In genomic region chr19:7337781-7338342, GRCm38 (mm10) we compare ENCODE assay signal across 12 mouse cellular contexts. TPM values are rescaled to one million over a fixed set of nuclear protein-coding genes. Genes with fewer than 3 reads are reported as not detected.
A peak's percentile ranks its signal among the peaks of the same experiment; 100 is the strongest.
DNase-seq lines count a peak whose midpoint lies in the region; ATAC-seq and TF ChIP-seq lines count a peak whose summit lies in the region.
"Had no signal": no experiment of that assay in that cellular context is flagged by ENCODE, and none has a peak within 500 bp of the region (broad histone marks: within the 10 kb centered on the region; RNA-seq: fewer than 3 reads in every experiment).

No protein-coding gene starts in this region.

- H3K36me3 ChIP-seq in embryonic facial prominence, embryonic 13.5 days: peaks cover 10% of the 10 kb centered on the region
- H3K36me3 ChIP-seq in embryonic facial prominence, embryonic 10.5 days (replicated peaks): peaks cover 34% of the 10 kb centered on the region
- H3K36me3 ChIP-seq in intestine, postnatal 0 days (ENCODE audit: control insufficient read depth, insufficient read depth): no peaks in the 10 kb centered on the region; the same call in 1 of the 2 replicates
- H3K36me3 ChIP-seq in intestine, embryonic 15.5 days: no peaks in the 10 kb centered on the region
- peaks cover 5% of the 10 kb centered on the region; the same call in 1 of the 2 replicates for H3K36me3 ChIP-seq in neural tube, embryonic 13.5 days

- H3K27me3 ChIP-seq in embryonic facial prominence, embryonic 13.5 days: no peaks in the 10 kb centered on the region
- H3K27me3 ChIP-seq in embryonic facial prominence, embryonic 10.5 days (replicated peaks; ENCODE audit: low read depth, poor library complexity, severe bottlenecking): no peaks in the 10 kb centered on the region
- no peaks in the 10 kb centered on the region for H3K27me3 ChIP-seq in intestine, postnatal 0 days (replicated peaks; ENCODE audit: control insufficient read depth, insufficient read depth, low read length)
- no peaks in the 10 kb centered on the region for H3K27me3 ChIP-seq in intestine, embryonic 15.5 days (replicated peaks)
- H3K27me3 ChIP-seq in neural tube, embryonic 13.5 days: no peaks in the 10 kb centered on the region

- no peaks in the 10 kb centered on the region for H3K9me3 ChIP-seq in embryonic facial prominence, embryonic 13.5 days
- no peaks in the 10 kb centered on the region for H3K9me3 ChIP-seq in embryonic facial prominence, embryonic 10.5 days
- no peaks in the 10 kb centered on the region for H3K9me3 ChIP-seq in intestine, postnatal 0 days (ENCODE audit: control insufficient read depth)
- no peaks in the 10 kb centered on the region for H3K9me3 ChIP-seq in intestine, embryonic 15.5 days
- no peaks in the 10 kb centered on the region for H3K9me3 ChIP-seq in neural tube, embryonic 13.5 days

- no peak overlapping the region for H3K27ac ChIP-seq in embryonic facial prominence, embryonic 13.5 days
- no peak overlapping the region for H3K27ac ChIP-seq in embryonic facial prominence, embryonic 10.5 days (replicated peaks)
- no peak overlapping the region for H3K27ac ChIP-seq in intestine, postnatal 0 days (ENCODE audit: low read depth, low read length)
- no peak overlapping the region for H3K27ac ChIP-seq in intestine, embryonic 15.5 days
- no peak overlapping the region for H3K27ac ChIP-seq in neural tube, embryonic 13.5 days (replicated peaks)

- TF ChIP-seq CTCF in intestine, postnatal 0 days (IDR thresholded peaks at IDR 0.05; ENCODE audit: low read depth): no peak

- no peak for DNase-seq in embryonic facial prominence, embryonic 10.5 days (ENCODE audit: low spot score)
- no peak for DNase-seq in neural tube, embryonic 10.5 days (ENCODE audit: extremely low spot score, low spot score)
- peak; percentile 53 for DNase-seq in naive thymus-derived CD4-positive, alpha-beta T cell, adult 2 months (ENCODE audit: low read depth)
- no peak for DNase-seq in cerebellum, adult 11-12 months
- DNase-seq: B cell, adult 2 months; kidney, adult 18-20 months; liver, postnatal 0 days; thymus, postnatal 4 days had no signal

- peaks cover 37% of the 10 kb centered on the region for H3K4me1 ChIP-seq in embryonic facial prominence, embryonic 13.5 days
- peaks cover 49% of the 10 kb centered on the region for H3K4me1 ChIP-seq in embryonic facial prominence, embryonic 10.5 days
- H3K4me1 ChIP-seq in intestine, postnatal 0 days (replicated peaks; ENCODE audit: control insufficient read depth, insufficient read depth, low read length): peaks cover 16% of the 10 kb centered on the region
- peaks cover 43% of the 10 kb centered on the region for H3K4me1 ChIP-seq in intestine, embryonic 15.5 days (replicated peaks)
- peaks cover 64% of the 10 kb centered on the region for H3K4me1 ChIP-seq in neural tube, embryonic 13.5 days (replicated peaks)

- no peak overlapping the region for H3K4me3 ChIP-seq in embryonic facial prominence, embryonic 13.5 days
- H3K4me3 ChIP-seq in embryonic facial prominence, embryonic 10.5 days: no peak overlapping the region
- H3K4me3 ChIP-seq in intestine, postnatal 0 days (ENCODE audit: low read depth, low read length): no peak overlapping the region
- H3K4me3 ChIP-seq in intestine, embryonic 15.5 days (replicated peaks): no peak overlapping the region
- no peak overlapping the region for H3K4me3 ChIP-seq in neural tube, embryonic 13.5 days

- H3K4me2 ChIP-seq in embryonic facial prominence, embryonic 13.5 days: peak overlapping the region; percentile 95; the same call in 1 of the 2 replicates
- H3K4me2 ChIP-seq in intestine, postnatal 0 days (replicated peaks; ENCODE audit: low read depth): no peak overlapping the region
- no peak overlapping the region for H3K4me2 ChIP-seq in intestine, embryonic 15.5 days (replicated peaks)
- H3K4me2 ChIP-seq in neural tube, embryonic 13.5 days: peak overlapping the region; percentile 98; the same call in 1 of the 2 replicates

- 75% methylated on average over 2 of the region's 2 CpGs for WGBS in embryonic facial prominence, embryonic 13.5 days
- WGBS in embryonic facial prominence, embryonic 10.5 days: 82% methylated on average over 2 of the region's 2 CpGs
- WGBS in intestine, postnatal 0 days: 69% methylated on average over 2 of the region's 2 CpGs
- WGBS in intestine, embryonic 15.5 days: 62% methylated on average over 2 of the region's 2 CpGs
- 90% methylated on average over 2 of the region's 2 CpGs for WGBS in neural tube, embryonic 13.5 days

- no peak for ATAC-seq in embryonic facial prominence, embryonic 13.5 days (ENCODE audit: insufficient number of reproducible peaks, insufficient read depth, low FRiP score, low TSS enrichment, low read depth)
- no peak for ATAC-seq in intestine, postnatal 0 days
- ATAC-seq in intestine, embryonic 15.5 days: no peak
- ATAC-seq in neural tube, embryonic 13.5 days (ENCODE audit: low read depth): no peak
- ATAC-seq: liver, postnatal 0 days had no signal

- H3K9ac ChIP-seq in embryonic facial prominence, embryonic 13.5 days: no peak overlapping the region; the same call in 1 of the 2 replicates
- peak overlapping the region; percentile 26; the same call in 1 of the 2 replicates for H3K9ac ChIP-seq in intestine, postnatal 0 days (ENCODE audit: low read depth, low read length)
- no peak overlapping the region for H3K9ac ChIP-seq in intestine, embryonic 15.5 days
- H3K9ac ChIP-seq in neural tube, embryonic 13.5 days: peak overlapping the region; percentile 98
- H3K9ac ChIP-seq: liver, postnatal 0 days had no signal

RNA-seq across cellular contexts. Expression of gene Mark2, which starts 3.8 kb away (rescaled TPM):
- 42.8 and 47.2 TPM in 2 replicates for polyA plus RNA-seq in embryonic facial prominence, embryonic 13.5 days (2015; fragmentation: Nextera tagmentation; extraction: Ambion mirVana)
- polyA plus RNA-seq in embryonic facial prominence, embryonic 10.5 days (2016; fragmentation: Nextera tagmentation; extraction: Ambion mirVana): 48.5 and 49.1 TPM in 2 replicates
- polyA plus RNA-seq in intestine, postnatal 0 days (2015; fragmentation: Nextera tagmentation; extraction: Ambion mirVana): 39.6 and 46.4 TPM in 2 replicates
- polyA plus RNA-seq in intestine, embryonic 15.5 days (2015; fragmentation: Nextera tagmentation; extraction: Ambion mirVana): 44.9 and 45.8 TPM in 2 replicates
- polyA plus RNA-seq in neural tube, embryonic 13.5 days (2015; fragmentation: Nextera tagmentation; extraction: Ambion mirVana): 45.3 and 48.0 TPM in 2 replicates

RNA-seq across cellular contexts. Expression of gene Spindoc, which starts 44.9 kb away (rescaled TPM):
- 30.8 and 42.4 TPM in 2 replicates for polyA plus RNA-seq in embryonic facial prominence, embryonic 13.5 days (2015; fragmentation: Nextera tagmentation; extraction: Ambion mirVana)
- polyA plus RNA-seq in embryonic facial prominence, embryonic 10.5 days (2016; fragmentation: Nextera tagmentation; extraction: Ambion mirVana): 44.5 and 51.7 TPM in 2 replicates
- polyA plus RNA-seq in intestine, postnatal 0 days (2015; fragmentation: Nextera tagmentation; extraction: Ambion mirVana): 11.3 and 12.2 TPM in 2 replicates
- 20.4 and 20.5 TPM in 2 replicates for polyA plus RNA-seq in intestine, embryonic 15.5 days (2015; fragmentation: Nextera tagmentation; extraction: Ambion mirVana)
- 29.1 and 29.2 TPM in 2 replicates for polyA plus RNA-seq in neural tube, embryonic 13.5 days (2015; fragmentation: Nextera tagmentation; extraction: Ambion mirVana)

Comparison
In these comparisons a context has a peak if more than half of its experiments do, and no peak if none do; other contexts are left out.
1. H3K9ac ChIP-seq: peak in intestine, postnatal 0 days (single experiment) and neural tube, embryonic 13.5 days (single experiment); none in embryonic facial prominence, embryonic 13.5 days (single experiment) and intestine, embryonic 15.5 days (single experiment).
2. H3K4me2 ChIP-seq: peak in embryonic facial prominence, embryonic 13.5 days (single experiment) and neural tube, embryonic 13.5 days (single experiment); none in intestine, postnatal 0 days (single experiment) and intestine, embryonic 15.5 days (single experiment).